Mouse (Mus musculus) liver, postnatal 0 days (tissue): ENCODE measurements around the gene 4930522L14Rik. TPM values are rescaled to one million over a fixed set of nuclear protein-coding genes. Genes with fewer than 3 reads are reported as not detected.
"Not testable (repeated sequence)": the region's sequence is repeated elsewhere in the genome, so short reads cannot be mapped to it uniquely, and the experiment has no call there.

Source experiments
- ATAC-seq: fragments of 200-750 bp; cut with Nextera tagmentation; 2 replicates; pipeline ENCODE4 v1.8.0; 2017; ENCODE audit warnings: mild to moderate bottlenecking, moderate library complexity
- DNase-seq: peaks from one replicate; pipeline ENCODE4 v3.0.0-alpha.2; 2016
- H3K27ac ChIP-seq: fragments of 300-500 bp; sonication (generic); 2 replicates; pipeline ENCODE4 v1.5.1; 2014; ENCODE audit warnings: antibody characterized with exemption, moderate library complexity, mild to moderate bottlenecking, low read depth
- H3K27me3 ChIP-seq: fragments of 300-500 bp; sonication (generic); 2 replicates; pipeline ENCODE4 v1.6.1; 2014; ENCODE audit warnings: low read length, control low read depth, mixed read lengths; ENCODE audit not compliant: insufficient read depth
- H3K36me3 ChIP-seq: fragments of 300-500 bp; sonication (generic); replicated peaks from 2 replicates; pipeline ENCODE4 v1.6.1; 2014; ENCODE audit warnings: mild to moderate bottlenecking, control low read depth, low read length, moderate library complexity, mixed read lengths; ENCODE audit not compliant: insufficient read depth
- H3K4me1 ChIP-seq: fragments of 300-500 bp; sonication (generic); 2 replicates; pipeline ENCODE4 v1.6.1; 2014; ENCODE audit warnings: antibody characterized with exemption, mild to moderate bottlenecking, control low read depth; ENCODE audit not compliant: insufficient read depth
- H3K4me2 ChIP-seq: fragments of 300-500 bp; sonication (generic); 2 replicates; pipeline ENCODE4 v1.6.1; 2014; ENCODE audit warnings: low read depth, mild to moderate bottlenecking, low read length, moderate library complexity, mixed read lengths
- H3K4me3 ChIP-seq: fragments of 300-500 bp; sonication (generic); 2 replicates; pipeline ENCODE4 v1.5.1; 2014; ENCODE audit warnings: low read depth, low read length
- H3K9ac ChIP-seq: fragments of 300-500 bp; sonication (generic); replicated peaks from 2 replicates; pipeline ENCODE4 v1.6.1; 2014; ENCODE audit warnings: mild to moderate bottlenecking, moderate library complexity
- H3K9me3 ChIP-seq: fragments of 300-500 bp; sonication (generic); 2 replicates; pipeline ENCODE4 v1.6.1; 2016; ENCODE audit warnings: mild to moderate bottlenecking, control low read depth, low read length, mixed read lengths
- WGBS: fragments of 180-500 bp; shearing (Covaris S2); extraction: QIAGEN DNeasy Blood & Tissue Kit; methylation state at CpG from one replicate; pipeline ENCODE4 v1.1.7; 2014; ENCODE audit not compliant: insufficient replicate concordance; 5-methylcytosine and 5-hydroxymethylcytosine counted together
- polyA plus RNA-seq: library from polyadenylated mRNA; unstranded; fragments of >200 nt; fragmentation: Nextera tagmentation; extraction: Ambion mirVana; gene quantifications from 2 replicates; pipeline ENCODE4 v1.2.1, GENCODE M21; 2015

4930522L14Rik gene
- polyA plus RNA-seq, 1 experiment from 2014 or later: 3.9 TPM

DNA sequence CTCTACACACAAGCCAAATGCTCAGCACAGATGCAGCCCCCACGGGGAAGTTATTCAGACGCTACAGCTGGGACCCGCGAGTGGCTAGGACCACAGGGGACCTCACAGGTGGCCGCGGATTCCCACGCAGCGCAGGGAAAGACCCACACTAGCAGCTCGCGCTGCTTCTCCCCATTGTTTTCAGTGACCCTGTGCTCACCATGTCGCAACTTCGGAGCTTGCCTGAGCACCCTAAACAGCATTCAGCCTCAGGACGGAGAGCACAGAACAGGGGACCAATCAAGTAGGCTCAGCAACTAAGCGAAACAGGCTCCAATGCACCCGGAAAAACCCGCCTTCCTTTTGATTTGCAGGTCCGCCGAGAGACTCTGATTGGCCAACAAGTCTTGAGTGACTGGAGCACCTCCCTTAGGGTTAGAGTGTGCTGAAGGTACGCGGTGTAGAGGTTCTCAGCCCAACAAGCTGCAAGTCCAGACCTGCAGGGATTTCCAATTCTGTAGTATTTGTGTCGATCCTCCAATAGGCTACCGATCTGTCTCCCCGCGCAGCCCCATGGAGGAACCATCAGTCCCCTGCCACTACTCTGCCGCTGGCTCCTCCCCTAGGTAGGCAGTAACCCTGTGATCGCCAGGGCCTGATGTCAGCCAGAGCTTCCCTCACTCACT lies 61.0 kb downstream of the 4930522L14Rik start, which contains the start of gene 5430403G16Rik:
5430403G16Rik (minus strand) TSS at position 505 of the 665 bp plus-strand sequence.
- ATAC-seq (peak; percentile 97), DNase-seq (peak; percentile 80)
- H3K36me3 ChIP-seq, H3K27me3 ChIP-seq, H3K9me3 ChIP-seq, H3K4me1 ChIP-seq: not testable (repeated sequence)
- WGBS: under 1% methylated on average over 24 of the region's 26 CpGs
- Histone ChIP-seq H3K27ac (peak within 1 kb of the TSS; percentile 86), H3K4me2 (peak within 1 kb of the TSS; percentile 78), H3K9ac (peak within 1 kb of the TSS; percentile 72), H3K4me3 (peak within 1 kb of the TSS; percentile 57)

Other genes with a start within 250 kb of the 4930522L14Rik start
- 8.9 and 10.2 TPM in 2 replicates for gene Crlf2, start 192.9 kb downstream of the 4930522L14Rik start, polyA plus RNA-seq
- 0.36 and 0.37 TPM in 2 replicates for gene 5430403G16Rik, start 60.8 kb downstream of the 4930522L14Rik start, polyA plus RNA-seq
- gene Gm15446, start 171.5 kb upstream of the 4930522L14Rik start, polyA plus RNA-seq: 0.12 and 0.23 TPM in 2 replicates
- 5.2 and 6.3 TPM in 2 replicates for gene Zfp932, start 244.6 kb upstream of the 4930522L14Rik start, polyA plus RNA-seq